Mouse (Mus musculus): ENCODE measurements at regions not wholly inside any gene's neighbourhood (a gene's known extent, or its start where the extent isn't known, plus 50 kb on each side); places are given as distances from the start of the nearest gene placed in this dataset.

GRCm38 (mm10) chr8:24335709-24336108, 389.9 kb downstream of the Adam3 start:
- TF ChIP-seq CTCF (IDR thresholded peaks at IDR 0.05; ENCODE audit: insufficient read depth, low read length) (no peak), POLR2A (IDR thresholded peaks at IDR 0.05; ENCODE audit: borderline replicate concordance, extremely low read depth, low read depth, low read length) (no peak)
